Mouse (Mus musculus): ENCODE data around the gene Cdt1. TPM values are rescaled to one million over a fixed set of nuclear protein-coding genes. Genes with fewer than 3 reads are reported as not detected.

Cdt1 gene
- polyA plus RNA-seq, 1 experiment from 2014 or later: 23.7 TPM

DNA sequence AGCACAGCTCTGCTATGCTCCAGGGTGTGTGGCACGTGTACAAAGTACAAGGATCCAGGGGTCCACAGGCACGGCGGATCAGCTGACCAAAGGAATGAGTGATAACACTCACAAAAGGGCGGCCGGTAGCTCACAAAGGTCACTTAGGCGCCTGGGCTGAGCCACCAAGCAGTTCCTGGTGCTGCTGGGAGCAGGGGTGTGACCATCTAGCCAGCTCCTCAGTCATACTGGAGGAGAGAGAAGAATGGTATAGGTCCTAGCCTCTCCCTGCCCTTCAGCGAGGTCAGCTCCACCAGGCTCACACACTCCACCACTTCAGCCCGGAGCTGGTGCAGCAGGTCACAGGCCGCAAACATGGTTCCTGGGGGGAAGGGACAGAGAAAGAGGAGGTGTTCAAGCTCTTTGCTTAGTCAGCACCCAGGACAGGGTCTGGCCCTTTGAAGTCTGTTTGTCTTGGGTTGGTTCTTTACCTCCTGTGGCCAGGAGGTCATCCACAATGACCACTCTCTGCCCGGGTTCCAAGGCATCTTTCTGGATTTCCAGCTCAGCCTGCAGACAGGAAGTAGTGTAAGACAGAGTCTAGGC lies 6.9 kb downstream of the Cdt1 start:
- H3K27me3 ChIP-seq (ENCODE audit: insufficient read depth, low read length): no peaks in the 10 kb centered on the region
- H3K27ac ChIP-seq (ENCODE audit: low read depth): peak overlapping the region; percentile 84
- DNase-seq (peak; percentile 62), ATAC-seq (peak; percentile 76)
- H3K9ac ChIP-seq (replicated peaks): peak overlapping the region; percentile 86
- WGBS (ENCODE audit: insufficient replicate concordance): 35% methylated on average over 10 of the region's 10 CpGs
- H3K4me3 ChIP-seq (ENCODE audit: low read depth, low read length): peak overlapping the region; percentile 70
- H3K9me3 ChIP-seq (ENCODE audit: low read length): no peaks in the 10 kb centered on the region
- peak overlapping the region; percentile 87 for H3K4me2 ChIP-seq (ENCODE audit: low read depth, low read length)
- H3K36me3 ChIP-seq (replicated peaks; ENCODE audit: insufficient read depth, low read length): peaks cover 33% of the 10 kb centered on the region
- no peak for TF ChIP-seq EP300 (IDR thresholded peaks at IDR 0.05; ENCODE audit: low read depth)
- no peak for TF ChIP-seq CTCF (IDR thresholded peaks at IDR 0.05; ENCODE audit: low read depth)
- H3K4me1 ChIP-seq (ENCODE audit: insufficient read depth): peaks cover 22% of the 10 kb centered on the region

DNA sequence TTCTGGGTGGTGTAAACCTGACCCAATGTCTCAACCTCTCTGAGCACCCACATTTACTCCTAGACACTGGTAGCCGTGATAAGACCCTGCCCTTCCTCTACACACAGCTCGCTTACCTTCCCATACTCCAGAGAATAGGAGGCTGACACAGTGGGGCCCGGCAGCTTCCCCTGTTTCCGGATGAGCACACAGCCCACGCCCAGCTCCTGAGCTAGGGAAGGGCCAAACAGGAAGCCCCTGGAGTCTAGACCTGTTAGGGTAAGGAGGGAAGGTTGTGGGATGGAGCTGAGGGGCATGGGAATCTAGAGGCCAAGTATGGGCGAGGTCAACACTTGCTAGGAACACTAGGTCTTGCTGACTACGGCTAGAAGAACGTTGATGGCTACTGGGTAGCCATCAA lies 7.5 kb downstream of the Cdt1 start:
- H3K36me3 ChIP-seq (replicated peaks; ENCODE audit: insufficient read depth, low read length): peaks cover 28% of the 10 kb centered on the region
- H3K4me3 ChIP-seq (ENCODE audit: low read depth, low read length): peak overlapping the region; percentile 70
- H3K9ac ChIP-seq (replicated peaks): peak overlapping the region; percentile 86
- TF ChIP-seq CTCF (IDR thresholded peaks at IDR 0.05; ENCODE audit: low read depth): no peak
- no peak for TF ChIP-seq EP300 (IDR thresholded peaks at IDR 0.05; ENCODE audit: low read depth)
- H3K4me2 ChIP-seq (ENCODE audit: low read depth, low read length): peak overlapping the region; percentile 87
- H3K9me3 ChIP-seq (ENCODE audit: low read length): no peaks in the 10 kb centered on the region
- H3K4me1 ChIP-seq (ENCODE audit: insufficient read depth): peaks cover 22% of the 10 kb centered on the region
- no peak for DNase-seq
- H3K27ac ChIP-seq (ENCODE audit: low read depth): peak overlapping the region; percentile 84
- no peaks in the 10 kb centered on the region for H3K27me3 ChIP-seq (ENCODE audit: insufficient read depth, low read length)
- WGBS (ENCODE audit: insufficient replicate concordance): 27% methylated on average over 8 of the region's 8 CpGs
- no peak for ATAC-seq

GRCm38 (mm10) chr8:122575735-122576647 lies 8.2 kb downstream of the Cdt1 start:
- no peak for TF ChIP-seq CTCF (IDR thresholded peaks at IDR 0.05; ENCODE audit: low read depth)
- no peak for TF ChIP-seq EP300 (IDR thresholded peaks at IDR 0.05; ENCODE audit: low read depth)
- ATAC-seq (peak; percentile 14), DNase-seq (peak; percentile 41)

GRCm38 (mm10) chr8:122576648-122577022 lies 8.8 kb downstream of the Cdt1 start, which contains the start of gene Aprt:
Aprt (minus strand) TSS chr8:122576909.
- H3K4me3 ChIP-seq (ENCODE audit: low read depth, low read length): peak within 1 kb of the TSS; percentile 70
- peaks cover 16% of the 10 kb centered on the region for H3K36me3 ChIP-seq (replicated peaks; ENCODE audit: insufficient read depth, low read length)
- no peaks in the 10 kb centered on the region for H3K9me3 ChIP-seq (ENCODE audit: low read length)
- under 1% methylated on average over 39 of the region's 39 CpGs for WGBS (ENCODE audit: insufficient replicate concordance)
- no peak for TF ChIP-seq CTCF (IDR thresholded peaks at IDR 0.05; ENCODE audit: low read depth)
- TF ChIP-seq EP300 (IDR thresholded peaks at IDR 0.05; ENCODE audit: low read depth): no peak
- peak within 1 kb of the TSS; percentile 87 for H3K4me2 ChIP-seq (ENCODE audit: low read depth, low read length)
- H3K4me1 ChIP-seq (ENCODE audit: insufficient read depth): peaks cover 22% of the 10 kb centered on the region
- H3K9ac ChIP-seq (replicated peaks): peak within 1 kb of the TSS; percentile 86
- no peaks in the 10 kb centered on the region for H3K27me3 ChIP-seq (ENCODE audit: insufficient read depth, low read length)
- DNase-seq (peak; percentile 97), ATAC-seq (peak; percentile 81)
- peak within 1 kb of the TSS; percentile 84 for H3K27ac ChIP-seq (ENCODE audit: low read depth)

More at GRCm38 (mm10) chr8:122575735-122576647, 8.2 kb downstream of the Cdt1 start:
- H3K4me3 ChIP-seq (ENCODE audit: low read depth, low read length): peak overlapping the region; percentile 70
- peaks cover 22% of the 10 kb centered on the region for H3K36me3 ChIP-seq (replicated peaks; ENCODE audit: insufficient read depth, low read length)
- peak overlapping the region; percentile 86 for H3K9ac ChIP-seq (replicated peaks)
- 5% methylated on average over 21 of the region's 21 CpGs for WGBS (ENCODE audit: insufficient replicate concordance)
- H3K4me1 ChIP-seq (ENCODE audit: insufficient read depth): peaks cover 22% of the 10 kb centered on the region
- peak overlapping the region; percentile 87 for H3K4me2 ChIP-seq (ENCODE audit: low read depth, low read length)
- H3K9me3 ChIP-seq (ENCODE audit: low read length): no peaks in the 10 kb centered on the region
- no peaks in the 10 kb centered on the region for H3K27me3 ChIP-seq (ENCODE audit: insufficient read depth, low read length)
- peak overlapping the region; percentile 84 for H3K27ac ChIP-seq (ENCODE audit: low read depth)

GRCm38 (mm10) chr8:122577116-122577515 lies 9.3 kb downstream of the Cdt1 start:
- no peaks in the 10 kb centered on the region for H3K27me3 ChIP-seq (ENCODE audit: insufficient read depth, low read length)
- no peaks in the 10 kb centered on the region for H3K9me3 ChIP-seq (ENCODE audit: low read length)
- H3K4me1 ChIP-seq (ENCODE audit: insufficient read depth): peaks cover 22% of the 10 kb centered on the region
- no peak for ATAC-seq
- H3K9ac ChIP-seq (replicated peaks): peak overlapping the region; percentile 86; the same call in 1 of the 2 replicates
- peaks cover 11% of the 10 kb centered on the region for H3K36me3 ChIP-seq (replicated peaks; ENCODE audit: insufficient read depth, low read length)
- TF ChIP-seq CTCF (IDR thresholded peaks at IDR 0.05; ENCODE audit: low read depth): no peak
- no peak for TF ChIP-seq EP300 (IDR thresholded peaks at IDR 0.05; ENCODE audit: low read depth)
- DNase-seq: no peak
- 0 out of 2 replicates have a peak overlapping the region, but pooled peaks have one; percentile 9 for H3K27ac ChIP-seq (ENCODE audit: low read depth)
- WGBS (ENCODE audit: insufficient replicate concordance): 55% methylated on average over 10 of the region's 10 CpGs
- peak overlapping the region; percentile 87 for H3K4me2 ChIP-seq (ENCODE audit: low read depth, low read length)
- H3K4me3 ChIP-seq (ENCODE audit: low read depth, low read length): no peak overlapping the region

DNA sequence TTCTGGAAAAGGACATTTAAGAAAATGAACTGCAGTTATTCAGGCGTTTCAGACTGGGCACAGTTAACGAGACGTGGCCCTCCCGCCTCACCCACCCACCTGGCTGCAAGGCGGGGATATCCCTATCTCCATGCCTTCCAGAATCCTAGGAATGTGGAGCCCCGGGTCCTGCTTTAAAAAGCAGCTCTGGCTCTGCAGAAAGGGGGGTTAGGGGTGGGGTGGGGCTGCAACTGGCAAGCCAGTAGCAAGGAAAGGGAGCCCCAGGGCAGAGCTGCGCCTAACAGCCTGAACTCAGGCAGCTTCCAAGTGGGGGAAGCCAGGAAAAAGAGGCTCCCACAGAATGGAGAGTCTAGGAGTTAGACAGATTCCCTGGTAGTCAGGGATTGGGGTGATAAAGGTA lies 11.4 kb downstream of the Cdt1 start:
- peaks cover 20% of the 10 kb centered on the region for H3K4me1 ChIP-seq (ENCODE audit: insufficient read depth)
- H3K4me3 ChIP-seq (ENCODE audit: low read depth, low read length): no peak overlapping the region
- no peak for ATAC-seq
- H3K27ac ChIP-seq (ENCODE audit: low read depth): no peak overlapping the region
- DNase-seq: no peak
- no peak overlapping the region for H3K4me2 ChIP-seq (ENCODE audit: low read depth, low read length)
- 75% methylated on average over 7 of the region's 7 CpGs for WGBS (ENCODE audit: insufficient replicate concordance)
- H3K27me3 ChIP-seq (ENCODE audit: insufficient read depth, low read length): no peaks in the 10 kb centered on the region
- H3K9me3 ChIP-seq (ENCODE audit: low read length): no peaks in the 10 kb centered on the region
- H3K36me3 ChIP-seq (replicated peaks; ENCODE audit: insufficient read depth, low read length): no peaks in the 10 kb centered on the region; the same call in 1 of the 2 replicates
- no peak overlapping the region for H3K9ac ChIP-seq (replicated peaks)
- TF ChIP-seq EP300 (IDR thresholded peaks at IDR 0.05; ENCODE audit: low read depth) (no peak), CTCF (IDR thresholded peaks at IDR 0.05; ENCODE audit: low read depth) (no peak)

All from liver, postnatal 0 days (tissue).